Mouse (Mus musculus) CH12.LX (cell line): Measurements from ENCODE around the gene Atp2b2. TPM values are rescaled to one million over a fixed set of nuclear protein-coding genes. Genes with fewer than 3 reads are reported as not detected.

Source experiments
- DNase-seq: peaks from one replicate; pipeline ENCODE4 v3.0.0-alpha.2; 2013; ENCODE audit errors: extremely low read depth
- H3K27ac ChIP-seq: 2 replicates; pipeline ENCODE4 v1.5.1; 2012; ENCODE audit warnings: low read depth, mild to moderate bottlenecking, control low read depth, moderate library complexity; ENCODE audit not compliant: insufficient read depth
- H3K27me3 ChIP-seq: replicated peaks from 2 replicates; pipeline ENCODE3; 2012; ENCODE audit warnings: inconsistent platforms
- H3K36me3 ChIP-seq, 2 experiments: replicated peaks in 1 of 2; 2 replicates each; pipeline versions ENCODE3 to v1.6.1; 2012; ENCODE audit warnings: inconsistent platforms in 1 of 2, low read length in 1 of 2, mild to moderate bottlenecking in 1 of 2, mixed read lengths in 1 of 2, moderate library complexity in 1 of 2; ENCODE audit not compliant: control insufficient read depth in 1 of 2, insufficient read depth in 1 of 2
- H3K4me1 ChIP-seq, 2 experiments: 2 replicates each; pipeline ENCODE4 v1.6.1; 2012; ENCODE audit warnings: inconsistent platforms in 1 of 2, moderate library complexity in 1 of 2; ENCODE audit not compliant: insufficient read depth in 2 of 2, control insufficient read depth in 1 of 2
- H3K4me2 ChIP-seq: 2 replicates; pipeline ENCODE4 v1.6.1; 2012; ENCODE audit warnings: low read depth, mild to moderate bottlenecking, control low read depth; ENCODE audit not compliant: poor library complexity, insufficient read depth, severe bottlenecking
- H3K4me3 ChIP-seq, 3 experiments: fragments of 150-350 bp in 1 of 3; sonication (generic) in 1 of 3; replicated peaks in 1 of 3; 2 replicates each; pipeline versions ENCODE3 to v1.5.1; 2011 to 2012; ENCODE audit warnings: low read depth in 2 of 3, low read length in 2 of 3, mild to moderate bottlenecking in 2 of 3, moderate library complexity in 2 of 3, control low read depth in 1 of 3, improper control_type of control experiment in 1 of 3, inconsistent platforms in 1 of 3, mixed read lengths in 1 of 3; ENCODE audit not compliant: poor library complexity in 1 of 3
- H3K79me2 ChIP-seq: replicated peaks from 2 replicates; pipeline ENCODE4 v1.6.1; 2012; ENCODE audit warnings: mild to moderate bottlenecking, moderate library complexity; ENCODE audit not compliant: control insufficient read depth, poor library complexity, insufficient read depth, severe bottlenecking; ENCODE audit errors: extremely low read depth
- H3K9ac ChIP-seq: 2 replicates; pipeline ENCODE4 v1.6.1; 2012; ENCODE audit warnings: low read depth, mild to moderate bottlenecking, control low read depth, moderate library complexity; ENCODE audit not compliant: insufficient read depth
- H3K9me3 ChIP-seq: replicated peaks from 2 replicates; pipeline ENCODE3; 2012; ENCODE audit warnings: low read length, inconsistent platforms, mixed read lengths
- CHD2 ChIP-seq: IDR thresholded peaks from 2 replicates; pipeline ENCODE4 v1.6.1; 2011; ENCODE audit warnings: low read length, improper control_type of control experiment
- CTCF ChIP-seq, 2 experiments: IDR thresholded peaks in 1 of 2; conservative IDR thresholded peaks in 1 of 2; 2 replicates each; pipeline ENCODE4 v1.5.1; 2011 to 2012; ENCODE audit warnings: low read depth in 2 of 2, low read length in 2 of 2, improper control_type of control experiment in 1 of 2, inconsistent platforms in 1 of 2, mild to moderate bottlenecking in 1 of 2, moderate library complexity in 1 of 2
- ELF1 ChIP-seq: IDR thresholded peaks from 2 replicates; pipeline ENCODE4 v1.6.1; 2014; ENCODE audit warnings: low read depth, mild to moderate bottlenecking, inconsistent platforms, low read length, improper control_type of control experiment
- EP300 ChIP-seq: IDR thresholded peaks from 2 replicates; pipeline ENCODE4 v1.6.1; 2011; ENCODE audit warnings: low read length, improper control_type of control experiment
- GABPA ChIP-seq: IDR thresholded peaks from 2 replicates; pipeline ENCODE4 v1.6.1; 2012; ENCODE audit warnings: low read depth, low read length, improper control_type of control experiment, inconsistent platforms; ENCODE audit not compliant: insufficient replicate concordance
- HCFC1 ChIP-seq: IDR thresholded peaks from 2 replicates; pipeline ENCODE4 v1.6.1; 2012; ENCODE audit warnings: low read depth, mild to moderate bottlenecking, inconsistent platforms, low read length, improper control_type of control experiment
- JUN ChIP-seq: IDR thresholded peaks from 2 replicates; pipeline ENCODE4 v1.6.1; 2011; ENCODE audit warnings: low read depth, mild to moderate bottlenecking, low read length, improper control_type of control experiment, moderate library complexity; ENCODE audit not compliant: insufficient read depth
- JUND ChIP-seq: conservative IDR thresholded peaks from 2 replicates; pipeline ENCODE4 v1.6.1; 2011; ENCODE audit warnings: low read depth, low read length, improper control_type of control experiment
- KAT2A ChIP-seq: IDR thresholded peaks from 2 replicates; pipeline ENCODE4 v1.6.1; 2012; ENCODE audit warnings: low read length, improper control_type of control experiment, inconsistent platforms; ENCODE audit not compliant: insufficient replicate concordance
- MAFK ChIP-seq: IDR thresholded peaks from 2 replicates; pipeline ENCODE4 v1.6.1; 2011; ENCODE audit warnings: low read length, improper control_type of control experiment; ENCODE audit not compliant: insufficient replicate concordance
- MAX ChIP-seq: IDR thresholded peaks from 2 replicates; pipeline ENCODE4 v1.6.1; 2011; ENCODE audit warnings: low read length, improper control_type of control experiment
- MEF2A ChIP-seq: IDR thresholded peaks from 2 replicates; pipeline ENCODE4 v1.6.1; 2014; ENCODE audit warnings: low read depth, mild to moderate bottlenecking, inconsistent platforms, low read length, improper control_type of control experiment, borderline replicate concordance
- MXI1 ChIP-seq: IDR thresholded peaks from 2 replicates; pipeline ENCODE4 v1.6.1; 2011; ENCODE audit warnings: mild to moderate bottlenecking, low read depth, low read length, improper control_type of control experiment
- MYC ChIP-seq: IDR thresholded peaks from 2 replicates; pipeline ENCODE4 v1.6.1; 2011; ENCODE audit warnings: low read depth, mild to moderate bottlenecking, improper control_type of control experiment, low read length
- POLR2A ChIP-seq: IDR thresholded peaks from 2 replicates; pipeline ENCODE4 v1.6.1; 2011; ENCODE audit warnings: low read depth, mild to moderate bottlenecking, improper control_type of control experiment, low read length
- POLR2AphosphoS2 ChIP-seq: IDR thresholded peaks from 2 replicates; pipeline ENCODE4 v1.6.1; 2011; ENCODE audit warnings: low read depth, low read length, improper control_type of control experiment
- RAD21 ChIP-seq: IDR thresholded peaks from 2 replicates; pipeline ENCODE4 v1.6.1; 2011; ENCODE audit warnings: low read depth, mild to moderate bottlenecking, low read length, improper control_type of control experiment, moderate library complexity
- SIN3A ChIP-seq: IDR thresholded peaks from 2 replicates; pipeline ENCODE4 v1.6.1; 2012; ENCODE audit warnings: low read length, improper control_type of control experiment, inconsistent platforms
- SMC3 ChIP-seq: IDR thresholded peaks from 2 replicates; pipeline ENCODE4 v1.6.1; 2011; ENCODE audit warnings: low read depth, low read length, improper control_type of control experiment
- TBP ChIP-seq: conservative IDR thresholded peaks from 2 replicates; pipeline ENCODE4 v1.6.1; 2011; ENCODE audit warnings: low read depth, low read length, improper control_type of control experiment
- TCF12 ChIP-seq: IDR thresholded peaks from 2 replicates; pipeline ENCODE4 v1.6.1; 2014; ENCODE audit warnings: low read depth, mild to moderate bottlenecking, inconsistent platforms, low read length, improper control_type of control experiment
- UBTF ChIP-seq: IDR thresholded peaks from 2 replicates; pipeline ENCODE4 v1.6.1; 2012; ENCODE audit warnings: low read depth, mild to moderate bottlenecking, inconsistent platforms, low read length, improper control_type of control experiment, moderate library complexity
- USF1 ChIP-seq: IDR thresholded peaks from 2 replicates; pipeline ENCODE4 v1.6.1; 2014; ENCODE audit warnings: low read depth, mild to moderate bottlenecking, inconsistent platforms, low read length, improper control_type of control experiment
- ZC3H11A ChIP-seq: IDR thresholded peaks from 2 replicates; pipeline ENCODE4 v1.6.1; 2012; ENCODE audit warnings: low read depth, mild to moderate bottlenecking, inconsistent platforms, low read length, improper control_type of control experiment
- ZMIZ1 ChIP-seq: IDR thresholded peaks from 2 replicates; pipeline ENCODE4 v1.6.1; 2012; ENCODE audit warnings: low read depth, mild to moderate bottlenecking, inconsistent platforms, low read length, improper control_type of control experiment
- ZNF384 ChIP-seq: IDR thresholded peaks from 2 replicates; pipeline ENCODE4 v1.6.1; 2012; ENCODE audit warnings: low read depth, low read length, improper control_type of control experiment, inconsistent platforms
- dilution Hi-C: fragments of 300-500 bp; cut with MboI; formaldehyde crosslinking; loops from 2 replicates; pipeline ENCODE4 v1.14.3; 2020; ENCODE audit warnings: low sequenced_read_pairs; ENCODE audit not compliant: extremely low pct_unique_long_range_greater_than_20kb, extremely low pct_ligation_motif_present
- in situ Hi-C: fragments of 300-500 bp; cut with MboI; formaldehyde crosslinking; loops from 3 replicates; pipeline ENCODE4 v1.14.3; 2019; ENCODE audit warnings: low sequenced_read_pairs, low pct_ligation_motif_present, low pct_unique_long_range_greater_than_20kb, mixed read lengths
- polyA plus RNA-seq: library from polyadenylated mRNA; unstranded; fragments of >175 nt; gene quantifications from 2 replicates; pipeline ENCODE4 v1.2.1, GENCODE M21; 2012; ENCODE audit warnings: low read depth; ENCODE audit not compliant: insufficient read length
- total RNA-seq, 2 experiments: library from RNA; depleted of rRNA; stranded (reverse); fragments of 300-350 nt in 1 of 2; fragments of >200 nt in 1 of 2; gene quantifications; 2 replicates each; pipeline ENCODE4 v1.2.3; 2012 to 2014

The Atp2b2 gene
- total and polyA plus RNA-seq, 3 experiments, result not detected

- no peak overlapping the region for H3K4me3 ChIP-seq
- no peaks in the 10 kb centered on the region for H3K79me2 ChIP-seq
- no peaks in the 10 kb centered on the region for H3K36me3 ChIP-seq
- peaks cover 92% of the 10 kb centered on the region for H3K27me3 ChIP-seq
- TF ChIP-seq MYC, result no peak
- TF ChIP-seq JUN, result no peak
- TF ChIP-seq ZC3H11A, result no peak
- TF ChIP-seq UBTF, result no peak
- TF ChIP-seq KAT2A, result no peak
- TF ChIP-seq MAX, result no peak
- no peak for TF ChIP-seq ZMIZ1
- TF ChIP-seq ZNF384, result no peak
- TF ChIP-seq USF1, result no peak
- TF ChIP-seq TCF12, result no peak
- TF ChIP-seq GABPA, result no peak
- TF ChIP-seq ELF1, result no peak
- no peak for TF ChIP-seq MXI1
- no peak for TF ChIP-seq RAD21
- no peak for TF ChIP-seq CHD2
- H3K9ac ChIP-seq, result no peak overlapping the region
- no peak for DNase-seq
- no peak overlapping the region for H3K27ac ChIP-seq
- 0 out of 4 replicates have a peak, but pooled peaks cover 0 to 2% of the 10 kb centered on the region in 2 experiments for H3K4me1 ChIP-seq
- no peak overlapping the region for H3K4me2 ChIP-seq
- peaks cover 2% of the 10 kb centered on the region for H3K9me3 ChIP-seq
- in situ Hi-C loops (no loop called here), dilution Hi-C loops (no loop called here)
Measured at GRCm38 (mm10) chr6:114023794-114024193, 18.6 kb downstream of the Atp2b2 start.

DNA sequence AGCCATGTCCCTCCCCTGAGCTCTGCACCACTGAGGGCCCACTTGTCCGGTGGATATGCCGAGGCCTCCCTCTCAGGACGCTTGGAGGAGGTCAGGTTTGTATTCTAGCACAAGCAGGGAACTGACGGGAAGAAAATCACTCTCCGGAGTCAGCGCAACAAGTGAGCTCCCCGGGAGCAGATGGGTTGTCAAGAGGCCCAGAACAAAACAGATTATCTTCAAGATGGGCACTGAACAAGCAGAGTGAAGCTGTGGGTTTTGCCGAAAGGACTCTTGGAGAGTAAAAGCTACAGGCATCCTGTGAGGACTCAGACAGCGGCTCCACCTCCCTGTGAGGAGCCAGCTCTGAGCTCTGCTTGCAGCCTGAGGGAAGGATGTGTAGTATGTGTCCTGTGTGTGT is 20.3 kb downstream of the Atp2b2 start:
- H3K9ac ChIP-seq, result no peak overlapping the region
- H3K4me3 ChIP-seq, result no peak overlapping the region
- 0 out of 4 replicates have a peak, but pooled peaks cover 0 to 2% of the 10 kb centered on the region in 2 experiments for H3K4me1 ChIP-seq
- peaks cover 88% of the 10 kb centered on the region for H3K27me3 ChIP-seq
- no peak for DNase-seq
- dilution Hi-C loops, result no loop called here
- H3K4me2 ChIP-seq, result no peak overlapping the region
- H3K79me2 ChIP-seq, result no peaks in the 10 kb centered on the region
- no peaks in the 10 kb centered on the region for H3K36me3 ChIP-seq
- in situ Hi-C loops, result no loop called here
- no peak overlapping the region for H3K27ac ChIP-seq
- H3K9me3 ChIP-seq, result peaks cover 2% of the 10 kb centered on the region
- TF ChIP-seq MAFK, result no peak
- TF ChIP-seq EP300, result no peak
- TF ChIP-seq CTCF (conservative IDR thresholded peaks at IDR 0.05 in 1 of 2, IDR thresholded peaks at IDR 0.05 in 1 of 2; ENCODE audit: low read depth in 2 of 2, low read length in 2 of 2), result no peak
- no peak for TF ChIP-seq CHD2
- no peak for TF ChIP-seq GABPA
- TF ChIP-seq SIN3A, result no peak
- TF ChIP-seq POLR2A, result no peak
- TF ChIP-seq JUND, result no peak
- no peak for TF ChIP-seq SMC3
- TF ChIP-seq HCFC1, result no peak
- no peak for TF ChIP-seq RAD21
- no peak for TF ChIP-seq MYC
- no peak for TF ChIP-seq ZNF384
- no peak for TF ChIP-seq TBP
- no peak for TF ChIP-seq POLR2AphosphoS2
- no peak for TF ChIP-seq KAT2A
- no peak for TF ChIP-seq MEF2A
